Mouse (Mus musculus) limb, embryonic 12.5 days (tissue): Measurements from ENCODE around the gene Tshz2. TPM values are rescaled to one million over a fixed set of nuclear protein-coding genes. Genes with fewer than 3 reads are reported as not detected.

ENCODE experiments used
- ATAC-seq: fragments of 200-750 bp; cut with Nextera tagmentation; 2 replicates; pipeline ENCODE4 v1.8.0; 2017; ENCODE audit warnings: low read depth, moderate TSS enrichment; ENCODE audit not compliant: insufficient number of reproducible peaks, insufficient read depth, low FRiP score, low TSS enrichment
- H3K27ac ChIP-seq: fragments of 300-500 bp; sonication (generic); 2 replicates; pipeline ENCODE4 v1.5.1; 2016; ENCODE audit warnings: mild to moderate bottlenecking, moderate library complexity
- H3K27me3 ChIP-seq: fragments of 300-500 bp; sonication (generic); 2 replicates; pipeline ENCODE4 v1.6.1; 2016; ENCODE audit warnings: mild to moderate bottlenecking, moderate library complexity
- H3K36me3 ChIP-seq: fragments of 300-500 bp; sonication (generic); 2 replicates; pipeline ENCODE4 v1.6.1; 2016; ENCODE audit warnings: mild to moderate bottlenecking, moderate library complexity
- H3K4me1 ChIP-seq: fragments of 300-500 bp; sonication (generic); replicated peaks from 2 replicates; pipeline ENCODE4 v1.6.1; 2016
- H3K4me2 ChIP-seq: fragments of 300-500 bp; sonication (generic); 2 replicates; pipeline ENCODE4 v1.6.1; 2016; ENCODE audit warnings: mild to moderate bottlenecking, moderate library complexity
- H3K4me3 ChIP-seq: fragments of 300-500 bp; sonication (generic); replicated peaks from 2 replicates; pipeline ENCODE4 v1.5.1; 2016; ENCODE audit warnings: mild to moderate bottlenecking
- H3K9ac ChIP-seq: fragments of 300-500 bp; sonication (generic); replicated peaks from 2 replicates; pipeline ENCODE4 v1.6.1; 2016; ENCODE audit warnings: mild to moderate bottlenecking, moderate library complexity
- H3K9me3 ChIP-seq: fragments of 300-500 bp; sonication (generic); 2 replicates; pipeline ENCODE4 v1.6.1; 2016; ENCODE audit warnings: mild to moderate bottlenecking, moderate library complexity
- WGBS: fragments of 180-500 bp; shearing (Covaris S2); methylation state at CpG from one replicate; pipeline ENCODE4 v1.1.7; 2016; 5-methylcytosine and 5-hydroxymethylcytosine counted together
- polyA plus RNA-seq: library from polyadenylated mRNA; unstranded; fragments of >200 nt; fragmentation: Nextera tagmentation; extraction: Ambion mirVana; gene quantifications from 2 replicates; pipeline ENCODE4 v1.2.1, GENCODE M21; 2016

The Tshz2 gene
- polyA plus RNA-seq, 1 experiment from 2014 or later, result 12.0 TPM

- H3K4me3 ChIP-seq, result no peak overlapping the region
- 72% methylated on average over 3 of the region's 3 CpGs for WGBS
- no peaks in the 10 kb centered on the region for H3K27me3 ChIP-seq
- no peak for ATAC-seq
- H3K27ac ChIP-seq, result no peak overlapping the region
- no peak overlapping the region for H3K4me2 ChIP-seq
- no peaks in the 10 kb centered on the region for H3K36me3 ChIP-seq
- H3K9me3 ChIP-seq, result no peaks in the 10 kb centered on the region
- peaks cover 9% of the 10 kb centered on the region for H3K4me1 ChIP-seq
- no peak overlapping the region for H3K9ac ChIP-seq
Observed at GRCm38 (mm10) chr2:169919111-169919695, 286.4 kb downstream of the Tshz2 start.

- no peak overlapping the region for H3K4me2 ChIP-seq
- H3K4me3 ChIP-seq, result no peak overlapping the region
- WGBS, result 44% methylated on average over 8 of the region's 8 CpGs
- H3K9ac ChIP-seq, result no peak overlapping the region
- H3K27me3 ChIP-seq, result no peaks in the 10 kb centered on the region
- H3K27ac ChIP-seq, result no peak overlapping the region
- peaks cover 20% of the 10 kb centered on the region for H3K4me1 ChIP-seq
- H3K9me3 ChIP-seq, result no peaks in the 10 kb centered on the region
- ATAC-seq, result no peak
- no peaks in the 10 kb centered on the region for H3K36me3 ChIP-seq
Observed at GRCm38 (mm10) chr2:169924177-169924810, 291.5 kb downstream of the Tshz2 start.

- Histone ChIP-seq H3K9ac (no peak overlapping the region), H3K4me1 (peaks cover 25% of the 10 kb centered on the region), H3K36me3 (no peaks in the 10 kb centered on the region), H3K27me3 (no peaks in the 10 kb centered on the region), H3K4me3 (no peak overlapping the region), H3K9me3 (no peaks in the 10 kb centered on the region), H3K4me2 (no peak overlapping the region), H3K27ac (no peak overlapping the region)
- ATAC-seq, result no peak
- WGBS, result 83% methylated on average over 5 of the region's 5 CpGs
Observed at GRCm38 (mm10) chr2:169925466-169925865, 292.7 kb downstream of the Tshz2 start.

GRCm38 (mm10) chr2:169926016-169926415 lies 293.2 kb downstream of the Tshz2 start:
- Histone ChIP-seq H3K4me3 (no peak overlapping the region), H3K27me3 (no peaks in the 10 kb centered on the region), H3K36me3 (no peaks in the 10 kb centered on the region), H3K27ac (no peak overlapping the region), H3K9ac (no peak overlapping the region), H3K4me1 (peaks cover 25% of the 10 kb centered on the region), H3K4me2 (no peak overlapping the region), H3K9me3 (no peaks in the 10 kb centered on the region)
- WGBS, result 86% methylated on average over 11 of the region's 11 CpGs
- ATAC-seq, result no peak

GRCm38 (mm10) chr2:169927401-169927800 lies 294.6 kb downstream of the Tshz2 start:
- no peak overlapping the region for H3K4me2 ChIP-seq
- H3K9me3 ChIP-seq, result no peaks in the 10 kb centered on the region
- 88% methylated on average over 2 of the region's 2 CpGs for WGBS
- no peaks in the 10 kb centered on the region for H3K36me3 ChIP-seq
- H3K27me3 ChIP-seq, result no peaks in the 10 kb centered on the region
- no peak overlapping the region for H3K27ac ChIP-seq
- H3K9ac ChIP-seq, result no peak overlapping the region
- no peak for ATAC-seq
- peaks cover 25% of the 10 kb centered on the region for H3K4me1 ChIP-seq
- no peak overlapping the region for H3K4me3 ChIP-seq

GRCm38 (mm10) chr2:169928447-169929120 lies 295.8 kb downstream of the Tshz2 start:
- Histone ChIP-seq H3K27ac (no peak overlapping the region), H3K4me1 (peaks cover 17% of the 10 kb centered on the region; the same call in 1 of the 2 replicates), H3K9ac (no peak overlapping the region), H3K27me3 (no peaks in the 10 kb centered on the region), H3K4me2 (no peak overlapping the region), H3K36me3 (no peaks in the 10 kb centered on the region), H3K9me3 (no peaks in the 10 kb centered on the region), H3K4me3 (no peak overlapping the region)
- WGBS, result 79% methylated on average over 14 of the region's 14 CpGs
- ATAC-seq, result no peak

GRCm38 (mm10) chr2:169929540-169930497 lies 297.0 kb downstream of the Tshz2 start:
- Histone ChIP-seq H3K4me1 (peaks cover 17% of the 10 kb centered on the region; the same call in 1 of the 2 replicates), H3K9me3 (no peaks in the 10 kb centered on the region), H3K27ac (0 out of 2 replicates have a peak overlapping the region, but pooled peaks have one; percentile 45), H3K4me3 (peak overlapping the region; percentile 34), H3K36me3 (no peaks in the 10 kb centered on the region), H3K9ac (peak overlapping the region; percentile 37; the same call in 1 of the 2 replicates), H3K27me3 (no peaks in the 10 kb centered on the region), H3K4me2 (peak overlapping the region; percentile 59)
- no peak for ATAC-seq
- 53% methylated on average over 23 of the region's 23 CpGs for WGBS

GRCm38 (mm10) chr2:169935642-169936041 lies 302.8 kb downstream of the Tshz2 start:
- no peak overlapping the region for H3K4me3 ChIP-seq
- H3K36me3 ChIP-seq, result no peaks in the 10 kb centered on the region
- no peaks in the 10 kb centered on the region for H3K9me3 ChIP-seq
- no peaks in the 10 kb centered on the region for H3K27me3 ChIP-seq
- WGBS, result 78% methylated on average over 6 of the region's 6 CpGs
- no peak overlapping the region for H3K9ac ChIP-seq
- ATAC-seq, result no peak
- H3K27ac ChIP-seq, result no peak overlapping the region
- no peaks in the 10 kb centered on the region; the same call in 1 of the 2 replicates for H3K4me1 ChIP-seq
- no peak overlapping the region for H3K4me2 ChIP-seq

- no peak overlapping the region for H3K4me3 ChIP-seq
- H3K27me3 ChIP-seq, result no peaks in the 10 kb centered on the region
- H3K36me3 ChIP-seq, result no peaks in the 10 kb centered on the region
- no peaks in the 10 kb centered on the region; the same call in 1 of the 2 replicates for H3K4me1 ChIP-seq
- H3K9ac ChIP-seq, result no peak overlapping the region
- ATAC-seq, result no peak
- 82% methylated on average over 16 of the region's 16 CpGs for WGBS
- no peak overlapping the region for H3K4me2 ChIP-seq
- H3K27ac ChIP-seq, result no peak overlapping the region
- H3K9me3 ChIP-seq, result no peaks in the 10 kb centered on the region
Observed at GRCm38 (mm10) chr2:169940297-169941142, 307.7 kb downstream of the Tshz2 start.

GRCm38 (mm10) chr2:169943727-169944126 lies 310.9 kb downstream of the Tshz2 start:
- H3K27ac ChIP-seq, result no peak overlapping the region
- H3K27me3 ChIP-seq, result no peaks in the 10 kb centered on the region
- no peak overlapping the region for H3K4me2 ChIP-seq
- H3K4me3 ChIP-seq, result no peak overlapping the region
- no peak overlapping the region for H3K9ac ChIP-seq
- H3K4me1 ChIP-seq, result peaks cover 22% of the 10 kb centered on the region
- 90% methylated on average over 6 of the region's 6 CpGs for WGBS
- ATAC-seq, result no peak
- no peaks in the 10 kb centered on the region for H3K9me3 ChIP-seq
- H3K36me3 ChIP-seq, result no peaks in the 10 kb centered on the region
